Mouse (Mus musculus) ovary, postnatal 10 days (tissue): Measurements from ENCODE around the gene Map2k5.

Experiments used
- DNase-seq: peaks from one replicate; pipeline ENCODE4 v3.0.0; 2022; ENCODE audit warnings: low spot score

Map2k5 gene

DNA sequence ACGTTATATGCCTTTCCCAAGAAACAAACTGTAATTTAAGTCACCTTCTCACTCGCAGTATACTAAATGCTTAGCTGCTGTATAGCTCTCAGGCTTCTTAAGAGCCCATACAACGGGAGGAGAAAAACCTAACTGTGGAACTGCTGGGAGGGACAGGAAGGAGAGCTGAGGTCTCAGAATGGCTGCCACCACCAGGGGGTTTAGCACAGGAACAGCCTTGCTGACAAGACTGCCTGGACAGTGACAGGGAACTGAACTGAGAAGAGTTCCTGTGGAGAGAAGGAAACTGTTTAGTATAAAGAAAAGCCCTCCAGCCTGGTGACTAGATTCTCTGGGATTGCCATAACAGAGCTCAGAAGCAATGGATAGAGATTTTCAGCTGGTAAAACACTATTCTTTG, 35.9 kb downstream of the Map2k5 start:
- no peak for DNase-seq

DNA sequence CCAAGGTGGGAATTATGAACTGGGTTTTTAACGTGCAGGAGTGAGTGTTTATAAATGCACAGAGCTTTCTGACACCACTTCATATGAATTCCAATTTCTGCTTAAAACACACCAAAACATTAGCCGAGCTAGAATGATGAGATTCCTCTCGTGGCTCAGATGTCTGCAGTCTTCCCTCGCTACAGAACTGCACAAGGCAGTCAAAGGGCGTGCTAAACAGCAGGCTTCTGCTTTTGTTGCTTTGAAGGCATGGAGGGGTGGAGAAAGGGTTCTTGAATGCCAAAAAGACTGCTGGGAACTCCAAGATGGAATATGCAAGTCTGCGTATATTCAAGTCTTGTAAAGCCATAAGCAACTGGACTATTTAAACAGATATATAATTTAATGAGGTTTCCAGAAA, 38.4 kb downstream of the Map2k5 start:
- DNase-seq: no peak

DNA sequence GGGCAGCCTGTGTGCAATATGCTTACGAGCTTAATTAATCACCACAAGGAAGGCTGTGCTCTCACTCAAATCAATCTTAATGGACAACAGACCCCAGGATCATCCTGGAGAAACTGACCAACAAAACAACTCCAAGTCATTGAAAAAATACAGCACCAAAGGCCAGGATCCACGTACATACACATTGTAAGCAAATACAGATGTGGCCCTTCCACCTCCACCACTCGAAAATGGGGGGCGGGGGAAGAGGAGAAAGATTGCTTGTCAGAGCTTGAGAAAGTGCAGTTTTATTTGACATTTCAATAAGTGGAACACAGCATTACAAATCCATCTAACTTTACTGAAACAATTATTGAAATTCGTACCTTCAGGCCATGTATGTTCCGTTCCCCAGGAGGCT, 39.0 kb downstream of the Map2k5 start:
- DNase-seq: no peak

DNA sequence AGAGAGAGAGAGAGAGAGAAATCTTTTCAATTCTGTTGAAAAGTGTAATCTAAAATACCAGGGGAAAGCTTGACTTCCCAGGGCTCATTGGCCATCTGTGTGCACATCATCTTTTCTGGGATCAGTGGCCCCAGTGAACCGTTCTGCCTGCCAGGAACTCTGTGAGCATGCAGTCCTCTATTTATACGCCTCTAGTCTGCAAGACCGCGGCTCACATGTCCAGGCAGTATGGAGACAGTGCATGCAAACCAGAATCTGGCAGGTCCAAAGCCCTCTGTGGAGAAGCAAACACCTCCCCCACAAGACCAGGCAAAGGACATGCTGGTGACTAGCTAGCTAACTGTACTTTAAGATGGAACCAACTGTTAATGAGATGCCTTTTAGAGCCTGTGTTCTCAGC, 41.9 kb downstream of the Map2k5 start:
- no peak for DNase-seq

DNA sequence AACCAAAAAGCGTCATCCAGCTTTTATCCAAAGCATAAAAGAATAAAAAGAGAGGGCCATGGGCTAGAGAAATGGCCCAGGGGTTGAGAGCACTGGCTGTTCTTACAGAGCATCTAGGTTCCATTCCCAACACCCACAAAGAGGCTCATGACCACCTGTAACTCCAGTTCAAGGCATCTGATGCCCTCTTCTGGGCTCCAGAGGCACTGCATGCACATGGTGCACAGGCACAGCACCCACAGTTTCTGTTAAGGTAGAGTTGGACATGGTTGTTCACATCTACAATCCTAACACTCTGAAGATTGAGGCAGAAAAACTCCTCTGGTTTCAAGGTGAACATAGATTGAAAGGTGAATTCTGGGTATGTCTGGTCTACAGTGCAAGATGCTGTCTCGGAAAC, 44.6 kb downstream of the Map2k5 start:
- no peak for DNase-seq

DNA sequence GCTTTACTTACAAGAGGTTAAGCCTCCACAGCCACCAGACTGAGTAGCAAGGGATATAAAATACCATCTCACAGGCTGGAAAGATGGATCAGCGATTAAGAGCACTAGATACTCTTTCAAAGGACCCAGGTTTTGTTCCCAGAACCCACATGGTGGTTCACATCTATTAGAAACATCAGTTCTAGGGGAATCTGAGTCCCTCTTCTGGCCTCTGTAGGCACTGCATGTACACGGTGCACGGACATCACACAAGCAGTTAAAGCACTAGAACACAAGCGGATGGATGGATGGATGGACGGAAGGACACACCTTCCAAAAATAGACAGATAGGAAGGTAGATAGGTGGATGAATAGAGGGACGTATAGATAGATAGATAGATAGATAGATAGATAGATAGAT, 46.5 kb downstream of the Map2k5 start:
- no peak for DNase-seq

DNA sequence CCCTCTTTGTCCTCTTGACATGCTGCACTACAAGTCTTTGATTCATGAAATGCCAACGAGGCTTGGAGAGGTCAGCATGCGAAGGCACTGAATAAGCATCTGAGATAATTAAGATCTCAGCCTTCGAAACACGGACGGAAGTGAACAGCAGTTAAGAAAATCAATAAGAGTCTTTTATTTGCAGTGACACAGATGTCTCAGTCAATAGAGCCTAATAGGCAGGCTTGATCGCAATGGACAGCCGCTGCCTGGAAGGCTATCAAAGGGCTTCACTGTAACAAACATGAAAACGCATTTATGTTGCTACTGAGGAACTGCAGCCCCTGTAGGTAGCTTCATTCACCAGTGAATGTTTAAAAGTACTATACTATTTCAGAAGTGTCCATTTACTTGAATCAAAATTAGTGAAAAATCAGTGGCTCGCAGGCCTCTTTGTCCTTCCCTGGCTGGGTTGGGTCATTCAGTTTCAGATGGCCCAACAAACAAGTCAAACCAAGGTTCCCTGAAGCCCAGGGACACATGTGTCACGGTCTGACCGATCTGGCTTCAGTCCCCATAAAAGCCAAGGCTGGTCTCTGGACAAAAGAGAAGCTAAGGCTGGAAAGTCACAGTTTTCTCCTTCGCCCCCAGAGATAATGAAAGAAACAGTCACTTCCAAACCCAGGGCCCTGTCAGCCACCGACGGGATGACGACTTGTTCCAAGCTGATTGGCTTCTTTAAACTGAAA, 48.6 kb downstream of the Map2k5 start:
- no peak for DNase-seq

DNA sequence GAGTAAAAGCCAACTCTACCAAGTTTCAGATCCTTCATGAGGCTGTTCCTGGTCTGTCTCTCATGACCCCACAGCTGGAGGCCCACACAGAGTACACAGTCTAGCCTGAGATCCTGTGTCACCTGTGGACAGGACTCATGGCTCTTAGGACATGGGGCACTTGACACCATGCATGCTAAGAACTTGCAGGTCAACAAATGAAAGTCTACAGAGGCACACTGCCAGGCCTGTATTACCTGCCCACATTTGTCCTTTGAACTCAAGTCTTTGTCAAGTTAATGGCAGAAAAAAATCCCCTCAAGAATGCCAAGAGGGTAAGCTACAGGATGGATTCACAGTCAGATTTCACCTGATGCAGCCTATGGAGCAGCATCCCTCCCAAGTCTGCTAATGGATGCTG, 62.5 kb downstream of the Map2k5 start:
- DNase-seq: no peak

DNA sequence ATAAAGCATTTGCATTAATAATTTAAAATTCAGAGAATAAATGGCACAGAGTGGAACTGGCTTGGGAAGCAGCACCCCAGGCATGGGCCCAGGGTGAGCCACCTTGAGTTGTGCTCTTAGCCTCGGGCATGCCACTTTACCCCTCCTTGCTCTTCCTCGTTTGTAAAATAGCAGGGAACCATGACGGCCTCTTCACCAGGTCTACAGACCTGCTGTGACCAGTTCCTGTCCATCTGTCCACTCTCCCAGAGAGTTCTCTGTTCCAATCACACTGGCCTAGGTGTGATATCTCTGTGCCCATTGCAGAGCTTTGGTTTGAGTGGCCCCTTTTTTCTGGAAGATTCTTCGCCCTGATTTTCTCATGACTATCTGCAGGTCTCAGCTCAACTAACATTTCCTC, 63.6 kb downstream of the Map2k5 start:
- DNase-seq: no peak

DNA sequence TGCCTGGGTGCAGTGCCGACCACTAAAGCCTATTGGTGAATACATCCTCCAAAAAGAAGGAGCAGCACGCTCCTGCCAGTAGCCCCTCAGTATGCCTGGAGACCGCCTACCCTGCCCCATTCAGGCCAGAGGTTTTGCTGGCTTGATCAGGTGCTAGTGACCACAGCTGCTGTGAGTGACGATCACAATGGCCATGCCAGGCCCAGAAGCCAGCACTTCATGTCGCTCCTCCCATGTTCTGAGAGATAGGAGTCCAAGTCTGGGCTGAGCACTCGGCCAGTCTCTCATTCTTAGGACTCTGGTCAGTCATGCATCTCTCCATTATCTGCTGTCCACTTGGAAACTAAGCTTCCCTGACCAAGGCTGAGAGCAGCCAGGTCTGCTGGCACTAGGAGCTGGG, 67.7 kb downstream of the Map2k5 start:
- no peak for DNase-seq

DNA sequence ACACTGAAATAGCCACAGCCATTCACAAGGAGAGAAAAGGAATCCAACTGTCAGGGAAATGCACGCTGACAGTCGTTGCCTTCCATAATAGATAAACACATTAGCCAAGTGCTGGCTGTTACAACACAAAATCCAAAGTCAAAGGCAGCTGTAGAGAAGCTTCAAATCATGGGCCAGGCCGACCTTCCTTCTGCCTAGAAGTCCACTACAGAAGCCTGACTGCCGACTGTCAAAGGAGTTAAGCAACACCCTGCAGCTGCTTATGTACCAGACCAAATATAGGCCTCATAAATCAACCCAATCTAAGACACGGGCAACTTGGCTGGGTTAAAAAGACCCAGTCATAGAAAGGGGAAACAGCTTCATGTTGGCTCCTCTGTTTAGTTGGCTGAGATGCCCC, 68.7 kb downstream of the Map2k5 start:
- no peak for DNase-seq

DNA sequence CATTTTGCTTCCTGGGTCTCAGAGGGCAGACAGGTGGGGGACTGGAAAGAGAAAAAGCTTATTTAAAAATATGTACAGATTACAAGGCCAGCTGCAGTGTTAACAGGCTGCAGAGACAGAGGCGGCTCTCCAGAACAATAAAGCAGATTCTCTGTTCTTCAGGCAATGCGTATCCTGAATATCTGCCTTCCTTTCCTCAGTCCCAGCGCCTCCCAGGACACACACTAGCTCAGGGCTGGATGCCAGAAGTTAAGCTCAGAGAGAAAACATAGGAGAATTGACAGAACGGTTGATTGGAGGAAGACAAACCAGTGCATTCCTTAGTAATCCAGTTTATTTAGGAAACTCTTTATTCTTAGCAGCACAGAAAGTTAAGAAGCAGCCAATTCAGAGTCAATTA, 69.3 kb downstream of the Map2k5 start:
- DNase-seq: no peak

DNA sequence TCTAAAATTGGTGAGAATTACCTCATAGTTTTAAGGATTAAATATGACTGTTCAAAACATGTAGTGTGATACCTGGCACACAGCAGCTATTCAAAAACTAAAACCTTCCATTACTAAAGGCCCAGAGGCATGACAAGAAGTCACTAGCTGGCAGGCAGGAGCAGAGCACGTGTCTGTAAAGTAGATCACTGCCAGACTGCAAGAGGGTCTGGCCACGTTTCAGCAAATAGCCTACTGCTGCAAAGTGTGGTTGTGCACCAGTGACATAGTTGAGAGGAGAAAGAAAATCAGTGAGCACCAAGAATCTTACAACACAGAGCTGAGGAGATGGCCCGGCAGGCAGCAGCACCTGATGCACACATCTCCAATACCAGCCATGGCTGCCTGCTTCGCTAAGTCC, 75.2 kb downstream of the Map2k5 start:
- no peak for DNase-seq

DNA sequence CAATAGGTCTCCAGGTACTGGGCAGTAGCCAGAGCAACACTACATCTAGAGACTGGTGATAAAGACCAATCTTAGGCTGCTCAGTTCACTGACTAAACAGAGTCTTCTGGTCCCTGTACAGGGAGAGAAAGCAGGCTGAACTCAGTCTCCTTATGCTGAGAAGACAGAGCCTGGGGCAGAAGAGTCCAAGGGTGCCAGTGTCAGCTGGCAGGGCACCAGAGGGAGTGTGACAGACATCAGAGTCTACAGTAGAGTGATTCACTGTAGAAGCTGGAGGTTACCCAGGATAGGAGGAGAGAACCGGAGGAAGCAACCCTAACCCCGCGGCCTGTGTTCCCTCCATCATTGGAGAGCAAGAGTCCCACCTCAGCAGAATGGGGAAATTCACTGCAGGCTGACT, 79.0 kb downstream of the Map2k5 start:
- no peak for DNase-seq

DNA sequence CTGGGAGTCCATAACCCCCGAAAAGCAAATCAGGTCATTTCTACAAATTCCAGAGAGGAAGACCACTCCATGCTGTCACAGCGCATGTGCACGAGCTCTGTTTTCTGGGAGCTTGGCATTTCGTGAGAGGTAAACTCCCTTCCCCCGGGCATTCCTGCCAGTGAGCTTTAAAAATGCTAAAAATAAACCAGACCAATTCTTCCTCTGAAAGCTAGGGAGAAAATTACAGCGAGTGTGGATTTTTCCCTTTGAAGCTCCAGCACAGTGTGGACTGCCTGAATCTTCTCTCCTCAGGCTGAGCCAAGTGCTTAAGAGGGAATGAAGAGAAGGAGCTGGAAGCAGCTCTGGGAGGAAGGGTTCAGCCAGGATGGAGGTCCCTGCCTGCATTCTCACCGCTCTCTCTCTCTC, 82.1 kb downstream of the Map2k5 start:
- no peak for DNase-seq

DNA sequence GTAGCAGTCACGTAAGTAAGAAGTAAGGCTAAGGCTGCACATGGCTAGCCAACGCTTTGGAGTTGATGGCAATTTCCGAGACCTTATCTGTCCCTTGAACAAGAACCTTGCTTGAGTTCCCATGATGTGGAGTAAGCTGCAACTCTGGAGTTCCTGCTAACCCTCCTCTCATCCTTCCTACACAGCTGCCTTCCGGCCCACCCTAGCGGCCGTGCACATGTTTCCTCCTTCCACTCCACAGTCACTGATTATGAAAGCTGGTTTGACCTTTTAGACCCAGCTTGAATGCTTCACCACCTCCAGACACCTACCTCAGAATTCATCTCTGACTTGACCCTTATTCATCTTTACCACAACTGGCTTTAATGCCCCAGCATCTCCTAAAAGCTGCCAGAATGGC, 82.9 kb downstream of the Map2k5 start:
- no peak for DNase-seq

DNA sequence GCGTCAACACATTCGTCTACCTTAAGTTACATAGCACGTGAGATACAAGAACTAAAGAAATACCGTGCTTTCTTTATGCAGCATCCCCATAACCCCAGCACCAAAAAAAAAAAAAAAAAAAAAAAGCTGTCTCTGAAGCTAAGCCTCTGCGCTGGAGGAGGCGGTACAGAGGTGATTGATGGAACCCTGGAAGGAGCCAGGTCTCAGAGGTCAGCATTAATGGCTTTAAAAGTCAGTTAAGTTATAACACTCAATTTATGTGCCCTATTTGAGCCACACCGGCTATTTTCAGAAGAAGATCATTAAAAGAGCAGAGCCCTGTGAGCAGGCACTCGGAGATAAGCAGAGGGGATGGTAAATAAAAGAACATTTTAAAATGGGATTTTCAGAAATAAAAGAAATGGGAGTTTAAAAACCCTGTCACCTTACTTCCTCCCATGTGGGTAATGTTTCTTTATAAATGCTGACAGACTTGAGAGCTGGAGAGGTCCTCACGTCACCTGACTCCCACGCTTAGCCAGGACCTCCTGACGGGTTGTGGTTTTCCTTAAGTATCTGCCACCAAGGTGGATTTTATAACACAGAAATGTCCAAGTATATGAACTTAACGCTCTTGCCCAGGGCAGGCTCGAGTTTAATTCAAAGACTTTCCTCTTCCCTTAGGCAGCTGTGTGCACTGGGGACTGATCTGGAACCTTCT, 83.8 kb downstream of the Map2k5 start:
- no peak for DNase-seq

DNA sequence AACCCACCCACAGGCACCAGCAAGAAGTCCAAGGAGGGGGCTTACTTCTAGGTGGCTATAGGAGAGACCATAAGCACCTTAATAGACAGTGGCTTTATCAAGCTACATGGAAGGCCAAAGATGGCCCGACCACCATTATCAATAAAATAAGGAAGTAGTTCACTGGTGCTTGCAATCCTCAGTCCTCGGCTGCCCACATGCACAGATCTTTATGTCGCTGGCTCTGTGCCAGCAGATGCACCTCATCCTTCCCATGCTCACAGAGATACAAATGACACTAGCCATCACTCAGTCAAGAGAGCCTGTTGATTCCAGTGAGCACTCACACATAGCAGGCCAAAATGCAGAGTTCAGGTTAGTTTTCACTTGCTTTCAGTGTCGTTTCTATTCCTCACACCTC, 89.0 kb downstream of the Map2k5 start:
- no peak for DNase-seq

DNA sequence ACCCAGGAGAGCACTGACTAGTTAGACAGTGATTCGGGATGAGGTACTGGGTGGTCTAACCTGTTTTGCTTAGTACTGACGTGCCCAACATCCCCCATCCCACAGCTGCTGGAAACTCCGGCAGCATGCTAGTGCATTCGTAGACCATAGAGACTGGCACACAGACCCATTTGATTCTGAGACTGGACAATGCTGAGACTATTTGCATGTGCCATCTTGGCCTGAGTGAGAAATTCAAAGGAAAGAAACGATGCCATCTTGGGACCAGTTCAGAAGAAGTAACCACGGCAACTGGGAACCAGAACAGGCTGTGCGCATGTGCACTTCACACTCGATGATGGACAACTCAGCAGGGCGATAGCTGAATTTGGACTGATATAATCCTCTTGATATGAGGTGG, 93.3 kb downstream of the Map2k5 start:
- no peak for DNase-seq

DNA sequence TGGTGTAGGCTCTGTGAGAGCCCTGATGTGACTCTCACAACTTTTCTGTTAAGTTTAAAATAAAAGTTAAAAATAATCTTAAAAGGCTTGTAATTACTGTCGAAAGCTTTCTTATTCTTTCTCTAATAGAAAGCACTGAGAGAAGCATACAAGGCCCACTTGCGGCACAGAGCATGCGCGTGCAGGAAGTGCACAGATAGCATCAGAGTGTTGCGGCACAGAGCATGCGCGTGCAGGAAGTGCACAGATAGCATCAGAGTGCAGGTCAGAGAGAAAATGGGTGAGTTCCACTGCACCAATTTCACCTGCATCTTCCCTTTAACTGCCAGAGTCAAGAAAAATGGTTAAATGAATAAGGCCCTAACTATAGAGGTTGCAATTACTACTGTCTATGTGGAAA, 95.7 kb downstream of the Map2k5 start:
- no peak for DNase-seq

DNA sequence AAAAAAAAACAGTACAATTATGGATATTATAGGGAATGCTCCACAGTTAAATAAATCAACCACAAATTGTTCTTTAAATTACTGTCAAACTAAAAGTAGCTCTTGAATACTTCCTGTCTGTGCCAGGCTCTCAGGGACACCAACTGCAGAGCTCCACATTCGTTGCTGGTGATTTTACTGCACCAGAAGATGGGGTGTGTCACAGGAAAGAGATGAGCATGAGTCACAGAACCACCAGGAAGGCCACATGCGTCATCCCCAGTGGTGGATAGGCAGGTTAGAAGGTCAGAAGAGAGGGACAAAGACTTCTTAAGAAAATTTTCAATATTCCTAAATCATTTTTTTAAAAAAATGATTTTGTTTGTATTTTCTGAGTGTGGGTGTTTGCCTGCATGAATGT, 96.6 kb downstream of the Map2k5 start:
- no peak for DNase-seq

DNA sequence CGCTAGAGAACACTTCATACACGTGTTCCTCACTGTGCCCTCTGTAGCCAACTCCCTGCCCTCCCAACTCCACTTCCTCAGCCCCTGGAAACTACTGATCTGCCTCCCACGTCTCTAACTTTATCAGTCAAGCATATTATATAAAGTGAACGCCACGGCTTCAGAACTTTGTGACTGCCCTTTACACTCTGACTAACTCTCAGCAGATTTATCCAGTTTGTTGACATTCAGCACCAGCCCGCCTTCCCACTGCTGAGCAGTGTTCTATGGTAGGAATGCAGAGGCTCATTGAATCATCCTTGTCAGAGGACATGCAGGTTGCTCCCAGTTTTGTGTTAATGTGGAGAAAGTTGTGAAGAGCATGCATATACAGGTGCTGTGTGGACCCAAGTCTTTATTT, 103.9 kb downstream of the Map2k5 start:
- no peak for DNase-seq

DNA sequence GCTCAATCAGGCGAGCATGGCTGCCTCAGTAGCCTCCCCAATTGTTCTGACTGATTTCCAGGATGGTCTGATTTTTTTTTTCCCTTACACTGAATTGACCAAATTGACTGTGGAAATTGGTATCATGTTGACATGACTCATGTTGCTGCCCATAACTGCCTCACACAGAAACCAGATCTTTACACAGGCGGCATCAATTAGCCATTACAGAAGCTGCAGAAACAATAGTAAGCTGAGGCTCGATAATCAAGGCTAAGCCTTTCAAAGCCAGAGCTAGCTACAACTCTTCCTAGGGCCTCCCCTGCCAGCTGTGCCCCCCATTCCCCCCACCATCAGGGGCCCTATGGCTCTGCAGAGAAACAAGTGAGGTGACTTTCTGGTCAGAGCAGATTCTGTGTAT, 107.9 kb downstream of the Map2k5 start:
- no peak for DNase-seq

DNA sequence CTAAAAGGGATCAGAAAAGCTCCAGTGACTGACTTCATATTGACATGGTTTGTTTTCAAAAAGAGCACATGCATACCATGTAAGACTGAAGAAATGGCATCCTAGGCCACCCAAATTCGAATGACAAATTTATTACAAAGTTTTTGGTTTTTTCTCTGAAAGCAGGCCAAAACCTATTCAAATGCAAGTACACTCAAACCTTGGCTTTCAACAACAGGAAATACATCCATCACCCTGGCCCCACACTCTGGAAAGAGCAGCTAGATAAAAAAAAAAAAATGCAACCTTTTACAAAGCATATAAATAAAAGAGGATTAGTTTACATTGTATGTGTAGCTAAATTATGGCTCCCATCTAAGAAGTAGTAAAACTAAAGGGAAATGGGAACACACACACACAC, 114.5 kb downstream of the Map2k5 start:
- no peak for DNase-seq
